Mouse (Mus musculus) ES-E14 (cell line): ENCODE data around the gene Mbd5.

ENCODE experiments used
- CHD2 ChIP-seq: IDR thresholded peaks from 2 replicates; pipeline ENCODE4 v1.6.1; 2014; ENCODE audit warnings: mild to moderate bottlenecking, low read depth, low read length, inconsistent platforms
- HCFC1 ChIP-seq: IDR thresholded peaks from 2 replicates; pipeline ENCODE4 v1.6.1; 2012; ENCODE audit warnings: low read length, inconsistent platforms, borderline replicate concordance; ENCODE audit not compliant: insufficient read depth
- MAFK ChIP-seq: IDR thresholded peaks from 2 replicates; pipeline ENCODE4 v1.6.1; 2014; ENCODE audit warnings: mild to moderate bottlenecking, low read depth, low read length, inconsistent platforms; ENCODE audit not compliant: insufficient read depth
- ZC3H11A ChIP-seq: IDR thresholded peaks from 2 replicates; pipeline ENCODE4 v1.6.1; 2012; ENCODE audit warnings: low read depth, mild to moderate bottlenecking, inconsistent platforms, low read length, borderline replicate concordance
- ZNF384 ChIP-seq: IDR thresholded peaks from 2 replicates; pipeline ENCODE4 v1.6.1; 2012; ENCODE audit warnings: low read depth, low read length, inconsistent platforms

DNA sequence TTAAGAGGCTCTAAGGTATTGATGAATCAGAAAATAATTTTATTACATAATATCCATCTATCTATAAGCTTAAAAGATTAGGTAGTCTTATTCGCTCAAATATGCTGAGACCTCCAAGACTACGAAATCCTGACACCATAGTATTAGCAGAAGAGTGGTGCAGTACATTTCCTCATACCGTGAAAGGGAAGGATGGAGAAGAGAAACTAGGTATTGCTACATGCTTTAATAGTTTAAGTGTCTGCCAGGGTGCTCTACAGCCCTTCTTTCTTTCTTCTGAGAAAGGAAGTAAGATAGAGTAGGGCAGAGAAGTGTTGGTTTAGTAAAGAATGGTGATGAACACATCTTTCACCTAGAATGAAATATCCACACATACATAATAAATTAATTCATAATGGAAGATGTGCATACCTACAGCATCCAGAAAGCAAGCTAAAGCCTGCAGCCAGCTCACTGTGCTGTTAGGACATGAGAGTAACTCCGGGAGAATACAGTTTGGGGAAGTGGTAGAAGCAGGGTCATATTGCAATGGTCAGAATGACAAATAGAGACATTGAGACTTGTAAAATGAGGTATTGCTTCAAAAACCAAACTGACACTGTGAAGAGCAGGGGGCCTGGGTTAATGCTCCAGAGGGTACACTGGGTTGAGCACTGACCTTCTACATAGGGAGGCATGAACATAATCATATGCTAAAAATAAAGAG is 326.9 kb downstream of the Mbd5 start:
- no peak for TF ChIP-seq HCFC1
- TF ChIP-seq MAFK, result no peak
- no peak for TF ChIP-seq ZNF384
- TF ChIP-seq ZC3H11A, result no peak
- no peak for TF ChIP-seq CHD2
